Mouse (Mus musculus) lung, postnatal 0 days (tissue): ENCODE results near the gene Spn.

Experiments
- CTCF ChIP-seq: IDR thresholded peaks from 2 replicates; pipeline ENCODE4 v1.5.1; 2016; ENCODE audit warnings: antibody characterized with exemption, mild to moderate bottlenecking
- EP300 ChIP-seq: IDR thresholded peaks from 2 replicates; pipeline ENCODE4 v1.6.1; 2016; ENCODE audit warnings: antibody characterized with exemption, mild to moderate bottlenecking, control low read depth

GRCm38 (mm10) chr7:127137262-127138017, at the start of gene Spn:
- TF ChIP-seq CTCF: no peak
- no peak for TF ChIP-seq EP300
